Mouse (Mus musculus) brain, embryonic 14.5 days (tissue): ENCODE data around the gene Lsm7.

Source experiments
- CTCF ChIP-seq: fragments of 200-500 bp; IDR thresholded peaks from 2 replicates; pipeline ENCODE4 v1.5.1; 2012; ENCODE audit warnings: inconsistent platforms, mild to moderate bottlenecking, moderate library complexity, borderline replicate concordance; ENCODE audit not compliant: insufficient read depth, insufficient read length; ENCODE audit errors: extremely low read depth
- POLR2A ChIP-seq: fragments of 200-500 bp; IDR thresholded peaks from 2 replicates; pipeline ENCODE4 v1.6.1; 2012; ENCODE audit warnings: mild to moderate bottlenecking, inconsistent platforms, borderline replicate concordance; ENCODE audit not compliant: poor library complexity, insufficient read depth, insufficient read length, severe bottlenecking; ENCODE audit errors: extremely low read depth

GRCm38 (mm10) chr10:80895100-80895499 lies 40.1 kb upstream of the Lsm7 start:
- TF ChIP-seq POLR2A (no peak), CTCF (no peak)
